Mouse (Mus musculus): ENCODE data around the gene Dnajc7. TPM values are rescaled to one million over a fixed set of nuclear protein-coding genes. Genes with fewer than 3 reads are reported as not detected.

Dnajc7 gene
- polyA plus RNA-seq, 1 experiment from 2014 or later: 69.9 TPM

DNA sequence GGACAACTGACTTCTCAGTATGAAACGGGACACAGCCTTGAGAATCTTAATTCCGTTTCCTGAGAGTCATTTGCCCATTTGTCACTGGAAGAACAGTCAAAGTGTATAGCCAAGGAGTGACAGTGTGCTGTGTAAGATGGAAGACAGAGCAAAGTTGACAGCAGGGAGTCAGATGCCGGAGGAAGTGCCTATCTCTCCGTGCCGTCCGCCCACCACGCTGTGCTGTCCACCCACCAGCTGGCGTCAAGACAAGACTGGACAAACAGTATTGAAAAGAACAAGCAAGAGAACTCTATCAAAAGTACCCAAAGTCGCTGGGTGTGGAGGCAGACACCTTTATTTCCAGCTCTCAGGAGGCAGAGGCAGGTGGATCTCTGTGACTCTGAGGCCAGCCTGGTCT is 16.8 kb downstream of the Dnajc7 start:
- WGBS: 90% methylated on average over 9 of the region's 9 CpGs
- Histone ChIP-seq H3K4me1 (ENCODE audit: control insufficient read depth, insufficient read depth, low read length) (no peaks in the 10 kb centered on the region), H3K27ac (replicated peaks; ENCODE audit: low read depth, low read length) (no peak overlapping the region), H3K4me2 (ENCODE audit: low read depth, severe bottlenecking) (no peak overlapping the region), H3K9me3 (ENCODE audit: control insufficient read depth, low read length) (no peaks in the 10 kb centered on the region), H3K4me3 (ENCODE audit: low read depth, low read length) (no peak overlapping the region), H3K27me3 (ENCODE audit: control insufficient read depth, insufficient read depth, low read length) (no peaks in the 10 kb centered on the region), H3K9ac (ENCODE audit: low read length) (no peak overlapping the region), H3K36me3 (ENCODE audit: control insufficient read depth, insufficient read depth, low read length) (peaks cover 15% of the 10 kb centered on the region)
- ATAC-seq (ENCODE audit: insufficient number of reproducible peaks, low FRiP score, low TSS enrichment, low read depth): no peak
- DNase-seq (ENCODE audit: low spot score): no peak

DNA sequence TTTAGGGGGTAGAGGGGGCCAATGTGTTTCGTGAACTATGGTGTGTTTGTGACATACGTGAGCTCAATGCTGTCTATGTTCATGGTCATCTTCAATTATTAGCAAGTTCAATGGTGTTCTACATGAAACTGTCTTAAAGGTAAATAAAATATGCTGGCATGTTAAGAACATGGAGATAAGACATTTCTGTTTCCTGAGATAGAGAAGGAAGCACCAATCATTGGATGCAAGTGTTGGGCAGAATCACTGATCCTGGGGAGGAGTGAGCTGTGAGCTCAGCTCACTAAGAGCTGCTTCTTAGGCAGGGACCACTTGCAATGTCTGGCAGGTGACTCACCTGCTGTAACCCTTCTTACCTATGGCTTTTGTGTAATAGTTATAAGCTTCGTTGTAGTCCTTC is 18.6 kb downstream of the Dnajc7 start:
- H3K27ac ChIP-seq (replicated peaks; ENCODE audit: low read depth, low read length): no peak overlapping the region

GRCm38 (mm10) chr11:100598074-100598473 is 21.9 kb downstream of the Dnajc7 start:
- no peak overlapping the region for H3K4me2 ChIP-seq (ENCODE audit: low read depth, severe bottlenecking)
- no peaks in the 10 kb centered on the region for H3K27me3 ChIP-seq (ENCODE audit: control insufficient read depth, insufficient read depth, low read length)
- WGBS: 80% methylated on average over 4 of the region's 4 CpGs
- DNase-seq (ENCODE audit: low spot score): no peak
- no peak for ATAC-seq (ENCODE audit: insufficient number of reproducible peaks, low FRiP score, low TSS enrichment, low read depth)
- H3K4me3 ChIP-seq (ENCODE audit: low read depth, low read length): no peak overlapping the region
- H3K27ac ChIP-seq (replicated peaks; ENCODE audit: low read depth, low read length): no peak overlapping the region
- no peak overlapping the region for H3K9ac ChIP-seq (ENCODE audit: low read length)
- no peaks in the 10 kb centered on the region for H3K4me1 ChIP-seq (ENCODE audit: control insufficient read depth, insufficient read depth, low read length)
- H3K9me3 ChIP-seq (ENCODE audit: control insufficient read depth, low read length): no peaks in the 10 kb centered on the region
- H3K36me3 ChIP-seq (ENCODE audit: control insufficient read depth, insufficient read depth, low read length): peaks cover 30% of the 10 kb centered on the region

More for the DNA sequence above, 18.6 kb downstream of the Dnajc7 start:
- Histone ChIP-seq H3K9ac (ENCODE audit: low read length) (no peak overlapping the region), H3K4me3 (ENCODE audit: low read depth, low read length) (no peak overlapping the region), H3K4me2 (ENCODE audit: low read depth, severe bottlenecking) (no peak overlapping the region), H3K4me1 (ENCODE audit: control insufficient read depth, insufficient read depth, low read length) (no peaks in the 10 kb centered on the region), H3K36me3 (ENCODE audit: control insufficient read depth, insufficient read depth, low read length) (peaks cover 28% of the 10 kb centered on the region), H3K9me3 (ENCODE audit: control insufficient read depth, low read length) (no peaks in the 10 kb centered on the region), H3K27me3 (ENCODE audit: control insufficient read depth, insufficient read depth, low read length) (no peaks in the 10 kb centered on the region)
- 92% methylated on average over 3 of the region's 3 CpGs for WGBS
- ATAC-seq (ENCODE audit: insufficient number of reproducible peaks, low FRiP score, low TSS enrichment, low read depth): no peak
- DNase-seq (ENCODE audit: low spot score): no peak

GRCm38 (mm10) chr11:100595533-100595932 is 24.4 kb downstream of the Dnajc7 start:
- no peak for ATAC-seq (ENCODE audit: insufficient number of reproducible peaks, low FRiP score, low TSS enrichment, low read depth)
- H3K36me3 ChIP-seq (ENCODE audit: control insufficient read depth, insufficient read depth, low read length): peaks cover 34% of the 10 kb centered on the region

GRCm38 (mm10) chr11:100594608-100595007 is 25.4 kb downstream of the Dnajc7 start:
- H3K9ac ChIP-seq (ENCODE audit: low read length): no peak overlapping the region
- no peak overlapping the region for H3K4me2 ChIP-seq (ENCODE audit: low read depth, severe bottlenecking)
- no peak for ATAC-seq (ENCODE audit: insufficient number of reproducible peaks, low FRiP score, low TSS enrichment, low read depth)
- WGBS: 92% methylated on average over 7 of the region's 7 CpGs
- no peaks in the 10 kb centered on the region for H3K4me1 ChIP-seq (ENCODE audit: control insufficient read depth, insufficient read depth, low read length)
- H3K27ac ChIP-seq (replicated peaks; ENCODE audit: low read depth, low read length): no peak overlapping the region
- H3K36me3 ChIP-seq (ENCODE audit: control insufficient read depth, insufficient read depth, low read length): peaks cover 38% of the 10 kb centered on the region
- no peaks in the 10 kb centered on the region for H3K9me3 ChIP-seq (ENCODE audit: control insufficient read depth, low read length)
- DNase-seq (ENCODE audit: low spot score): no peak
- no peak overlapping the region for H3K4me3 ChIP-seq (ENCODE audit: low read depth, low read length)
- no peaks in the 10 kb centered on the region for H3K27me3 ChIP-seq (ENCODE audit: control insufficient read depth, insufficient read depth, low read length)

More at GRCm38 (mm10) chr11:100595533-100595932, 24.4 kb downstream of the Dnajc7 start:
- H3K9me3 ChIP-seq (ENCODE audit: control insufficient read depth, low read length): no peaks in the 10 kb centered on the region
- no peak overlapping the region for H3K4me2 ChIP-seq (ENCODE audit: low read depth, severe bottlenecking)
- H3K27ac ChIP-seq (replicated peaks; ENCODE audit: low read depth, low read length): no peak overlapping the region
- DNase-seq (ENCODE audit: low spot score): no peak
- H3K4me1 ChIP-seq (ENCODE audit: control insufficient read depth, insufficient read depth, low read length): no peaks in the 10 kb centered on the region
- 83% methylated on average over 4 of the region's 4 CpGs for WGBS
- no peaks in the 10 kb centered on the region for H3K27me3 ChIP-seq (ENCODE audit: control insufficient read depth, insufficient read depth, low read length)
- H3K4me3 ChIP-seq (ENCODE audit: low read depth, low read length): no peak overlapping the region
- H3K9ac ChIP-seq (ENCODE audit: low read length): no peak overlapping the region

DNA sequence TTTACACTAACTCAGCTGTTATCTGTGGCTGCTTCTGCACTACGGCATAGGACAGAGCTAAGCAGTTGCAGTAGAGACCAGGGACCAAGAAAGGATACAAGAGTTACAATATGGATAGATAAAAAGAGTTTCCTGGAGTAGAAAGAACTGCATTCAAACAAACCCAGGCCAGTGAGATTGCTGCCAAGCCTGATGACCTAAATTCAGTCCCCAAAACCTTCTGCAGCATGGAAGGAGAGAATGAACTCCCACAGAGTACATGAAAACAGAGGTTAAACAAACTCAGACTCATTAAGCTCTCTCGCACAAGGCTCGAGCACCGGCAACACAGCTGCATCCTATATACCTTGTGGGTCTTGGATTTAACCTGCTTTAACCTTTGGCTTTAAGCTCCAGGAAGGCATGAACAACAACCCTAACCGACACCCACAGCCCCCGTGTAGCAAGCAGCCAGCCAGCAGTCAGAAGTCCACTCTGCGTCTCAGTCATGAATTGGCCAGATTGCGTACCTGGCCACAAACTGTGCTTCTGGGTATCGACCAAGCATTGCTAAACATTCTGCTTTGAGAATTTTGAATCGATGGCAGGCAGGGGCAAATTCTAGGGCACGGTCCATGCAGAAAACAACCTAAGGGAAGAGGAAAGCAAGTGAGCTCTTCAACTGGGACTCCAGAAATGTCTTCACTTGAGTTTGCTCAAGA is 27.5 kb downstream of the Dnajc7 start:
- DNase-seq (ENCODE audit: low spot score) (no peak), ATAC-seq (ENCODE audit: insufficient number of reproducible peaks, low FRiP score, low TSS enrichment, low read depth) (no peak)
- Histone ChIP-seq H3K36me3 (ENCODE audit: control insufficient read depth, insufficient read depth, low read length) (peaks cover 34% of the 10 kb centered on the region), H3K4me3 (ENCODE audit: low read depth, low read length) (no peak overlapping the region), H3K4me1 (ENCODE audit: control insufficient read depth, insufficient read depth, low read length) (no peaks in the 10 kb centered on the region), H3K27ac (replicated peaks; ENCODE audit: low read depth, low read length) (no peak overlapping the region), H3K9me3 (ENCODE audit: control insufficient read depth, low read length) (no peaks in the 10 kb centered on the region), H3K27me3 (ENCODE audit: control insufficient read depth, insufficient read depth, low read length) (no peaks in the 10 kb centered on the region), H3K4me2 (ENCODE audit: low read depth, severe bottlenecking) (no peak overlapping the region), H3K9ac (ENCODE audit: low read length) (no peak overlapping the region)
- WGBS: 90% methylated on average over 11 of the region's 11 CpGs

- WGBS: 95% methylated on average over 2 of the region's 2 CpGs
- H3K9me3 ChIP-seq (ENCODE audit: control insufficient read depth, low read length): no peaks in the 10 kb centered on the region
- H3K36me3 ChIP-seq (ENCODE audit: control insufficient read depth, insufficient read depth, low read length): peaks cover 52% of the 10 kb centered on the region
- H3K4me3 ChIP-seq (ENCODE audit: low read depth, low read length): no peak overlapping the region
- H3K27ac ChIP-seq (replicated peaks; ENCODE audit: low read depth, low read length): no peak overlapping the region
- no peak overlapping the region for H3K4me2 ChIP-seq (ENCODE audit: low read depth, severe bottlenecking)
- no peak overlapping the region for H3K9ac ChIP-seq (ENCODE audit: low read length)
- no peaks in the 10 kb centered on the region for H3K27me3 ChIP-seq (ENCODE audit: control insufficient read depth, insufficient read depth, low read length)
- ATAC-seq (ENCODE audit: insufficient number of reproducible peaks, low FRiP score, low TSS enrichment, low read depth) (no peak), DNase-seq (ENCODE audit: low spot score) (no peak)
- H3K4me1 ChIP-seq (ENCODE audit: control insufficient read depth, insufficient read depth, low read length): no peaks in the 10 kb centered on the region
Observed at GRCm38 (mm10) chr11:100588462-100588861, 31.5 kb downstream of the Dnajc7 start.

- DNase-seq (ENCODE audit: low spot score): no peak
- no peaks in the 10 kb centered on the region for H3K4me1 ChIP-seq (ENCODE audit: control insufficient read depth, insufficient read depth, low read length)
- H3K4me2 ChIP-seq (ENCODE audit: low read depth, severe bottlenecking): no peak overlapping the region
- 95% methylated on average over 3 of the region's 3 CpGs for WGBS
- H3K4me3 ChIP-seq (ENCODE audit: low read depth, low read length): no peak overlapping the region
- H3K9ac ChIP-seq (ENCODE audit: low read length): no peak overlapping the region
- no peak for ATAC-seq (ENCODE audit: insufficient number of reproducible peaks, low FRiP score, low TSS enrichment, low read depth)
- H3K9me3 ChIP-seq (ENCODE audit: control insufficient read depth, low read length): no peaks in the 10 kb centered on the region
- no peak overlapping the region for H3K27ac ChIP-seq (replicated peaks; ENCODE audit: low read depth, low read length)
- H3K27me3 ChIP-seq (ENCODE audit: control insufficient read depth, insufficient read depth, low read length): no peaks in the 10 kb centered on the region
- H3K36me3 ChIP-seq (ENCODE audit: control insufficient read depth, insufficient read depth, low read length): peaks cover 55% of the 10 kb centered on the region
Observed at GRCm38 (mm10) chr11:100585148-100585547, 34.8 kb downstream of the Dnajc7 start.

- H3K4me2 ChIP-seq (ENCODE audit: low read depth, severe bottlenecking): no peak overlapping the region
- WGBS: 94% methylated on average over 7 of the region's 7 CpGs
- H3K27ac ChIP-seq (replicated peaks; ENCODE audit: low read depth, low read length): no peak overlapping the region
- H3K27me3 ChIP-seq (ENCODE audit: control insufficient read depth, insufficient read depth, low read length): no peaks in the 10 kb centered on the region
- peaks cover 51% of the 10 kb centered on the region for H3K36me3 ChIP-seq (ENCODE audit: control insufficient read depth, insufficient read depth, low read length)
- no peak overlapping the region for H3K9ac ChIP-seq (ENCODE audit: low read length)
- ATAC-seq (ENCODE audit: insufficient number of reproducible peaks, low FRiP score, low TSS enrichment, low read depth) (no peak), DNase-seq (ENCODE audit: low spot score) (no peak)
- no peaks in the 10 kb centered on the region for H3K4me1 ChIP-seq (ENCODE audit: control insufficient read depth, insufficient read depth, low read length)
- no peaks in the 10 kb centered on the region for H3K9me3 ChIP-seq (ENCODE audit: control insufficient read depth, low read length)
- H3K4me3 ChIP-seq (ENCODE audit: low read depth, low read length): no peak overlapping the region
Observed at GRCm38 (mm10) chr11:100584561-100584961, 35.4 kb downstream of the Dnajc7 start.

Data from limb, embryonic 11.5 days (tissue).